Mouse (Mus musculus): ENCODE data around the gene Cby1.
A peak's percentile ranks its signal among the peaks of the same experiment; 100 is the strongest.

Cby1 gene

GRCm38 (mm10) chr15:79658531-79659375 lies at the start of gene Cby1, which contains the start of gene Fam227a:
Gene Cby1, plus strand, starts transcription at chr15:79659199.
Gene Fam227a, minus strand, starts transcription at chr15:79658956.
- peak; percentile 98 for DNase-seq

- no peak for DNase-seq
These were observed 49.8 kb upstream of the Cby1 start for GRCm38 (mm10) chr15:79609226-79609625.

GRCm38 (mm10) chr15:79615501-79615900 lies 43.5 kb upstream of the Cby1 start:
- no peak for DNase-seq

GRCm38 (mm10) chr15:79616729-79617128 lies 42.3 kb upstream of the Cby1 start:
- DNase-seq, result no peak

GRCm38 (mm10) chr15:79617135-79617534 lies 41.9 kb upstream of the Cby1 start:
- no peak for DNase-seq

GRCm38 (mm10) chr15:79618456-79618855 lies 40.5 kb upstream of the Cby1 start:
- no peak for DNase-seq

GRCm38 (mm10) chr15:79619770-79620414 lies 39.1 kb upstream of the Cby1 start:
- no peak for DNase-seq

GRCm38 (mm10) chr15:79630471-79630870 lies 28.5 kb upstream of the Cby1 start:
- DNase-seq, result no peak

- DNase-seq, result no peak
These were observed 17.7 kb upstream of the Cby1 start for GRCm38 (mm10) chr15:79641135-79641817.

GRCm38 (mm10) chr15:79645483-79645882 lies 13.5 kb upstream of the Cby1 start:
- no peak for DNase-seq

- DNase-seq, result no peak
These were observed 10.9 kb upstream of the Cby1 start for GRCm38 (mm10) chr15:79648130-79648529.

- peak; percentile 54 for DNase-seq
These were observed 8.4 kb upstream of the Cby1 start for GRCm38 (mm10) chr15:79650569-79650968.

- DNase-seq, result peak; percentile 30
These were observed 7.5 kb upstream of the Cby1 start for GRCm38 (mm10) chr15:79651481-79651880.

GRCm38 (mm10) chr15:79656451-79656850 lies 2.5 kb upstream of the Cby1 start:
- no peak for DNase-seq

- peak; percentile 91 for DNase-seq
These were observed 1.0 kb upstream of the Cby1 start for GRCm38 (mm10) chr15:79657837-79658530.

- DNase-seq, result peak; percentile 34
These were observed 2.9 kb downstream of the Cby1 start for GRCm38 (mm10) chr15:79661852-79662251.

- no peak for DNase-seq
These were observed 5.7 kb downstream of the Cby1 start for GRCm38 (mm10) chr15:79664666-79665065.

- DNase-seq, result no peak
These were observed 10.2 kb downstream of the Cby1 start for GRCm38 (mm10) chr15:79669195-79669594.

- DNase-seq, result peak; percentile 85
These were observed 11.4 kb downstream of the Cby1 start, which contains the start of gene Tomm22 for GRCm38 (mm10) chr15:79670249-79670971. Gene Tomm22, plus strand, starts transcription at chr15:79670861.

- DNase-seq, result no peak
These were observed 11.9 kb downstream of the Cby1 start for GRCm38 (mm10) chr15:79670972-79671299.

GRCm38 (mm10) chr15:79671828-79672348 lies 12.9 kb downstream of the Cby1 start:
- peak; percentile 35 for DNase-seq

- DNase-seq, result no peak
These were observed 18.9 kb downstream of the Cby1 start for GRCm38 (mm10) chr15:79677936-79678335.
